Mouse (Mus musculus) 416B (cell line): ENCODE measurements around the gene Cbll1.

Experiments used
- DNase-seq: peaks from one replicate; pipeline ENCODE4 v3.0.0; 2011; ENCODE audit warnings: low read depth

Gene Cbll1

DNA sequence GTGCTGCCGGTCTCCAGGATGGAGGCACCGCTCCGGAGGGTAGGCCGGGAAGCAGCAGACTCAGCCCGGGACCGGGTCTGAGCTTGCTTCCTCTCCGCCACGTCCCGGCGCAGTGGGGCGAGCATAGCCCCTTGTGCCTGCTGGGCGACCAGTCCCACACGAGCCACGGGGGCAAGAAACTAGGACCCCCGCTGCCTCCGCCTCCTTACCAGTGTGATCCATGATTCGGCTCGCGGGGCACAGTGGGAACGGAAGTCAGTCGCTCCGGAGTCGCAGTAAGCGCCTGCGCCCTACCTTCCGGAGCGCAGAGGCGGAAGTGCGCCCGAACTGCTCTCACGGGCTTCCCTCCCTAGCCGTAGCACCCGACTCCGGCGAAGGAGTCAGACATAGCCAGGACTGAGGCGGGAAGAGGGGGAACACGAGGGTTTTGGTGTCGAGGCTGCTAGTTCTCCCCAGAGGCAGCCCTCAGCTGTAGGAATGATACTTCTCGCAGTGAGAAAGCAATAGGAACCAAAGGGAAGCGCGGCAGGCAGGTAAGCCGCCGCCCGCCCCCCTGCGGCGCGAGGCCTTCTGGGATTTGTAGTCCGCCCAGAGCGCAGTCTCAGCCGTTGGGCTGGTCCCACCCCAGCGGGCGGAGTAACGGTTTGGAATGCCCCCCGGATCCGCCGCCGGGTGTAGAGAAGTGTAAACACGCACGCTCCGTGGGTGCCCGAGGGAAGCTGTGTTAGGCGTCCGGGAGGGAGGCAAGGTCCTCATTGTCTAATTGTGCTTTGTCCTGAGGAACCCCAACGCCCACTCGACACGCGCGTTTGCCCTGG lies at the start of gene Cbll1:
Gene Cbll1 (minus strand): TSS at position 303 of the 818 bp plus-strand sequence.
- DNase-seq, result peak; percentile 95

GRCm38 (mm10) chr12:31546061-31546460 lies 46.6 kb upstream of the Cbll1 start:
- peak; percentile 39 for DNase-seq

- no peak for DNase-seq
Measured at GRCm38 (mm10) chr12:31545219-31545618, 45.8 kb upstream of the Cbll1 start.

DNA sequence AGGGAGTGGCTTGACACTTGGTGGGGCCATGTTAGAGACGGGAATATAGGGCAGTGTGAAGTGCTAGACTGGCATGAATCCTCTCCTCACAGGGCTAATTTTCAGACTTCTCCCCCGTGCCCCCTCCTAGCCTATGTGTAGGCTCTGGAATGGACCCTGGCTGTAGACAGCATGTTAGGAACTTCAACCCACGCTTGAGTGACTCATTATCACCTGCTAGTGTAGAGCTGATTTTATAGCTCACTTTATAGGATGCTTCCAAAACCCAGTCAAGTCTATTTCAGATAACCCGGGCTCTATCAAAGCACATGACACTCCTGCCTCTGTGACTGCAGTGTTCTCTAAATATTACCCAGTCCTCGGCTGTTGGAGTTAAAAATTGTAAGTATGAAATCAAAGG lies 42.1 kb upstream of the Cbll1 start:
- DNase-seq, result no peak

DNA sequence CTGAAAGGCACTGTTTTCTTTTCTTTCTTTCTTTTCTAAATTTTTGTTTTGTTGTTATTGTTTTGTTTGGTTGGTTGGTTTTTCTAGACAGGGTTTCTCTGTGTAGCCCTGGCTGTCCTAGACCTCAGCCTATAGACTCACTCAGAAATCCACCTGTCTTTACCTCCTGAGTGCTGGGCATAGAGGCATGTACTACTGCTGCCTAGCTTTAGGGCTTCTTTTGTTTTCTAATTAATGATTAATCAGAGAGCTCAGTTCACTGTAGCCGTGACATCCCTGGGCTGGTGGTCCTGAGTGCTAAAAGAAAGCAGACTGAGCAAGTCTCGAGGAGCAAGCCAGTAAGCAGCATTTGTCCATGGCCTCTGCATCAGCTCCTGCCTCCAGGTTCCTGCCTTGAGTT lies 40.4 kb upstream of the Cbll1 start:
- DNase-seq, result no peak

GRCm38 (mm10) chr12:31537515-31538230 lies 38.3 kb upstream of the Cbll1 start:
- DNase-seq, result no peak

DNA sequence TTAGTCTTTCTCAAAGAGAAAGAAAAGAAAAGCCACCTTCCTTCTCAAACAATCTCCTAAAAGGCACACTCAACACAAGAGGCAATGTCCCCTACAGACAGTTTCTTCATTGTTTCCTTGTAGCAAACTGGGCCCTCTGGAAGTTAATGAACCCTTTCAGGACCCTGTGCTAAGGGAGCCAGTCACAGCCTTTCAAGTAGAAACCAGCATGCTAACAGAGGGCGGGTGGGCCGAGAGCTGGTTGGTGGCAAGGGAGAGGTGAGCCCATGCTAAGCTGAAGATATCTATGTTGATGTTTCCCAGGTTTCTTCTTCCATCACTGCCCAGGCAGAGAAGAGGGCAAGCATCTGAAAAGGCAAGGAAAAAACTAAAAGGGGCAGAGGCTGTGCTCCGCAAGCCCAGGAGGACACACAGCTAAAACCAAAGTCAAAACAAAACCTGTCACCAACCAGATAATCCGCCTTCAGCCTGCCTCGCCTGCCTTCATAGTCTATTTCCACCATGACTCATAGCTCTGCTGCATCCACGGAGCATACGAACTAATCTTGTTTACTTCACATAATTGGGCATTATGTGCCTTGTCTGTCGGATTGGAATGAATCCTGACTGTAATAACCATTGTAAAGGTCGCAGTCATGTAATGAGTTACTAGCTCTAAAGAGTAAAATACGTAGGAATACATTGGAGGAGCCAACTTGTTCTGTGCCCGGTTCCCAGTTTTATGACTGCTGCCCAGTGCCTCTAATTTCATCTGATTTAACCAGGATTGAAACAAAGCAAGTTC lies 34.8 kb upstream of the Cbll1 start:
- peak; percentile 29 for DNase-seq

- peak; percentile 62 for DNase-seq
Measured at GRCm38 (mm10) chr12:31533218-31533908, 33.9 kb upstream of the Cbll1 start.

- DNase-seq, result no peak
Measured at GRCm38 (mm10) chr12:31532054-31532453, 32.6 kb upstream of the Cbll1 start.

- no peak for DNase-seq
Measured at GRCm38 (mm10) chr12:31527407-31527806, 28.0 kb upstream of the Cbll1 start.

- DNase-seq, result no peak
Measured at GRCm38 (mm10) chr12:31521371-31521770, 22.0 kb upstream of the Cbll1 start.

- DNase-seq, result peak; percentile 31
Measured at GRCm38 (mm10) chr12:31520119-31520518, 20.7 kb upstream of the Cbll1 start.

- peak; percentile 73 for DNase-seq
Measured at GRCm38 (mm10) chr12:31513724-31514503, 14.5 kb upstream of the Cbll1 start.

- no peak for DNase-seq
Measured at GRCm38 (mm10) chr12:31512634-31513411, 13.4 kb upstream of the Cbll1 start.

GRCm38 (mm10) chr12:31511218-31511617 lies 11.8 kb upstream of the Cbll1 start:
- DNase-seq, result no peak

DNA sequence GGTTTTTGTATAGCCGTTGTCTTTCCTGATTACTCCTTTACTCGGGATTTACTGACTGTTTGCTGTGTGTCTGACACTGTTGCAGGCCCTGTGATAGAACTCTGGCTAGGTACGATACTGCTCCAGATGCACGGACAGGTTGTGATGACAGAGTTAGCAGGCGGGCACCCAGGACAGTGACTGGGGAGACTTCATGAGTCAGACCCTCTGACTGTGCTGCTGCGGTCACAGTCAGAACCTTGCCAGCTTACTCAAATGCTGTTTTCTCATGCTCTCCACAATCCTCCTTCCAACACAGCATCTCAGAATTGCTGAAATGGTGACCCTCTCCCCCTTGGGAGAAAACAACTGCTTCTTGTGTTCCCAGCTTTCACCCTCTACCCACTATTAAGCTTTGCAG lies 9.1 kb upstream of the Cbll1 start:
- no peak for DNase-seq

GRCm38 (mm10) chr12:31507718-31508364 lies 8.4 kb upstream of the Cbll1 start:
- DNase-seq, result peak; percentile 67

- DNase-seq, result peak; percentile 20
Measured at GRCm38 (mm10) chr12:31503211-31503610, 3.8 kb upstream of the Cbll1 start.

- peak; percentile 51 for DNase-seq
Measured at GRCm38 (mm10) chr12:31501266-31501665, 1.9 kb upstream of the Cbll1 start.

- DNase-seq, result no peak
Measured at GRCm38 (mm10) chr12:31500196-31500595, 780 bp upstream of the Cbll1 start.
